Mouse (Mus musculus): ENCODE data around the gene Anapc13.

The Anapc13 gene

GRCm38 (mm10) chr9:102625983-102626838, at the start of gene Anapc13, which contains the start of gene Cep63:
TSS of gene Anapc13 (plus strand) at chr9:102626296.
TSS of gene Cep63 (minus strand) at chr9:102626534.
- in situ Hi-C loops (cut with MseI, MboI) = no loop called here

GRCm38 (mm10) chr9:102577480-102577879, 48.6 kb upstream of the Anapc13 start:
- in situ Hi-C loops (cut with MseI, MboI) = no loop called here

- in situ Hi-C loops (cut with MseI, MboI) = no loop called here
Observed at GRCm38 (mm10) chr9:102581921-102582469, 44.1 kb upstream of the Anapc13 start.

- in situ Hi-C loops (cut with MseI, MboI) = no loop called here
Observed at GRCm38 (mm10) chr9:102587347-102587746, 38.7 kb upstream of the Anapc13 start.

GRCm38 (mm10) chr9:102594667-102595393, 31.3 kb upstream of the Anapc13 start:
- in situ Hi-C loops (cut with MseI, MboI) = no loop called here

GRCm38 (mm10) chr9:102595662-102596436, 30.2 kb upstream of the Anapc13 start:
- in situ Hi-C loops (cut with MseI, MboI) = no loop called here

- in situ Hi-C loops (cut with MseI, MboI) = no loop called here
Observed at GRCm38 (mm10) chr9:102601187-102601586, 24.9 kb upstream of the Anapc13 start.

GRCm38 (mm10) chr9:102601666-102602065, 24.4 kb upstream of the Anapc13 start:
- in situ Hi-C loops (cut with MseI, MboI) = no loop called here

GRCm38 (mm10) chr9:102605162-102605561, 20.9 kb upstream of the Anapc13 start:
- in situ Hi-C loops (cut with MseI, MboI) = no loop called here

- in situ Hi-C loops (cut with MseI, MboI) = no loop called here
Observed at GRCm38 (mm10) chr9:102607471-102607870, 18.6 kb upstream of the Anapc13 start.

GRCm38 (mm10) chr9:102609221-102609620, 16.9 kb upstream of the Anapc13 start:
- in situ Hi-C loops (cut with MseI, MboI) = no loop called here

- in situ Hi-C loops (cut with MseI, MboI) = no loop called here
Observed at GRCm38 (mm10) chr9:102615071-102615470, 11.0 kb upstream of the Anapc13 start.

GRCm38 (mm10) chr9:102616267-102616666, 9.8 kb upstream of the Anapc13 start:
- in situ Hi-C loops (cut with MseI, MboI) = no loop called here

GRCm38 (mm10) chr9:102621385-102621784, 4.7 kb upstream of the Anapc13 start:
- in situ Hi-C loops (cut with MseI, MboI) = no loop called here

GRCm38 (mm10) chr9:102622192-102622857, 3.8 kb upstream of the Anapc13 start:
- in situ Hi-C loops (cut with MseI, MboI) = no loop called here

- in situ Hi-C loops (cut with MseI, MboI) = no loop called here
Observed at GRCm38 (mm10) chr9:102622876-102623275, 3.2 kb upstream of the Anapc13 start.

- in situ Hi-C loops (cut with MseI, MboI) = no loop called here
Observed at GRCm38 (mm10) chr9:102623581-102623980, 2.5 kb upstream of the Anapc13 start.

- in situ Hi-C loops (cut with MseI, MboI) = no loop called here
Observed at GRCm38 (mm10) chr9:102625401-102625982, 604 bp upstream of the Anapc13 start.

GRCm38 (mm10) chr9:102626839-102627225, 736 bp downstream of the Anapc13 start:
- in situ Hi-C loops (cut with MseI, MboI) = no loop called here

GRCm38 (mm10) chr9:102627442-102627841, 1.3 kb downstream of the Anapc13 start:
- in situ Hi-C loops (cut with MseI, MboI) = no loop called here

GRCm38 (mm10) chr9:102629052-102629451, 3.0 kb downstream of the Anapc13 start:
- in situ Hi-C loops (cut with MseI, MboI) = no loop called here

Measured in mouse trophoblast stem cell (cell line).